Mouse (Mus musculus): Measurements from ENCODE around the gene Hils1.
A peak's percentile ranks its signal among the peaks of the same experiment; 100 is the strongest.
"Not testable (repeated sequence)": the region's sequence is repeated elsewhere in the genome, so short reads cannot be mapped to it uniquely, and the experiment has no call there.

Hils1 gene

GRCm38 (mm10) chr11:95004136-95004936 is 36.9 kb downstream of the Hils1 start:
- no peak for DNase-seq (ENCODE audit: low read depth, low spot score)

GRCm38 (mm10) chr11:95004937-95005198 is 37.5 kb downstream of the Hils1 start:
- DNase-seq (ENCODE audit: low read depth, low spot score), result no peak

- no peak for DNase-seq (ENCODE audit: low read depth, low spot score)
These were observed 38.6 kb downstream of the Hils1 start for GRCm38 (mm10) chr11:95006038-95006437.

GRCm38 (mm10) chr11:95006525-95007219 is 39.3 kb downstream of the Hils1 start:
- peak; percentile 81 for DNase-seq (ENCODE audit: low read depth, low spot score)

GRCm38 (mm10) chr11:95007418-95007817 is 40.0 kb downstream of the Hils1 start:
- DNase-seq (ENCODE audit: low read depth, low spot score), result no peak

- no peak for DNase-seq (ENCODE audit: low read depth, low spot score)
These were observed 41.6 kb downstream of the Hils1 start for GRCm38 (mm10) chr11:95008661-95009628.

- peak; percentile 55 for DNase-seq (ENCODE audit: low read depth, low spot score)
These were observed 42.2 kb downstream of the Hils1 start, which contains the start of gene Samd14 for GRCm38 (mm10) chr11:95009629-95010014. TSS of gene Samd14 (plus strand) at chr11:95009879.

GRCm38 (mm10) chr11:95010141-95010739 is 42.8 kb downstream of the Hils1 start:
- DNase-seq (ENCODE audit: low read depth, low spot score), result peak; percentile 47

GRCm38 (mm10) chr11:95010841-95011403 is 43.5 kb downstream of the Hils1 start:
- not testable (repeated sequence) for DNase-seq (ENCODE audit: low read depth, low spot score)

GRCm38 (mm10) chr11:95011416-95011815 is 44.0 kb downstream of the Hils1 start:
- no peak for DNase-seq (ENCODE audit: low read depth, low spot score)

- no peak for DNase-seq (ENCODE audit: low read depth, low spot score)
These were observed 44.7 kb downstream of the Hils1 start for GRCm38 (mm10) chr11:95012075-95012474.

- DNase-seq (ENCODE audit: low read depth, low spot score), result no peak
These were observed 45.1 kb downstream of the Hils1 start for GRCm38 (mm10) chr11:95012487-95012886.

GRCm38 (mm10) chr11:95015484-95015883 is 48.1 kb downstream of the Hils1 start:
- no peak for DNase-seq (ENCODE audit: low read depth, low spot score)
